16 mouse cellular contexts compared by ENCODE assay signal in the genomic region with DNA sequence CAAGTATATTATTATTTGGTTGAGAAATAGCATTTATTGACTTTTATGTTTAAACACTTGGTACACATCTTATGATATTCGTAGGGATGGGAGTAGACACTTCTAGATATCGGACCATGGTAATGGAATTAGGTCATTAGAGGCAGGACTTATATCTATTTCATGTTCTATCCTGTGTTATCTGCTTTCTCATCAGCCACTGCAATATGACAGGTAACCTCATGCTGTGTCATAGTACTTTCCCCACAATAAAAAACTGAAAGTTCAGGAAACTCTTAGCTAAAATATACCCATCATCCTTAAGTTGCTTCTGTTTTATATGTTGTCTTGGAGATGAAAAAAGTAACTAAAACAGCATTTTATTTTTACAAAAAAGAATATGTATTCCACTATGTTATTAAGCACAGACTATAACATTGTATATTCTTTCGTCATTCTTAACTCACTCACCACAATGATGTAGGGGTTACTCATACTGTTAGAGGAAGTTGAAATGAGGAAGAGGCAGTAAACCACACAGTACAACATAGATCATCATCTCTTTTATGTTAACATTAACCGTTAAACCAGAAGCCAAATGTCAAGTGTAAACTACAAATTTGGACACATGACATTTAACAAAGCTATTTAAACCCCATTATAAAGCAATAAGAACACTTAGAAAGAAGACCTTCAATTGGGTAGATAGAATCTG.
DNase-seq lines count a peak whose midpoint lies in the region; ATAC-seq and TF ChIP-seq lines count a peak whose summit lies in the region.
"Had no signal": no experiment of that assay in that cellular context is flagged by ENCODE, and none has a peak within 500 bp of the region (broad histone marks: within the 10 kb centered on the region; RNA-seq: fewer than 3 reads in every experiment).

No protein-coding gene starts in this region.

- TF ChIP-seq POLR2A in heart, adult 2 months (IDR thresholded peaks at IDR 0.05; ENCODE audit: insufficient read depth, low read depth, low read length), result no peak

- H3K27ac ChIP-seq in heart, adult 2 months, result no peak overlapping the region
- H3K27ac ChIP-seq in forebrain, embryonic 11.5 days (ENCODE audit: low read depth, low read length), result no peak overlapping the region
- H3K27ac ChIP-seq: embryonic facial prominence, embryonic 12.5 days; heart, embryonic 13.5 days had no signal

- intact Hi-C loops in heart, adult 2 months (cut with DNase I), result no loop called here
- intact Hi-C loops in left cerebral cortex, postnatal 36 days (cut with DNase I), result no loop called here

- no peaks in the 10 kb centered on the region for H3K36me3 ChIP-seq in heart, adult 2 months (ENCODE audit: control insufficient read depth, insufficient read depth, low read length)
- H3K36me3 ChIP-seq in forebrain, embryonic 11.5 days (ENCODE audit: control insufficient read depth, insufficient read depth, low read length), result no peaks in the 10 kb centered on the region
- H3K36me3 ChIP-seq: embryonic facial prominence, embryonic 12.5 days; heart, embryonic 13.5 days had no signal

- no peak overlapping the region for H3K9ac ChIP-seq in heart, adult 2 months (ENCODE audit: low read depth, low read length)
- H3K9ac ChIP-seq in forebrain, embryonic 11.5 days (ENCODE audit: low read length), result no peak overlapping the region
- H3K9ac ChIP-seq: embryonic facial prominence, embryonic 12.5 days; heart, embryonic 13.5 days had no signal

- H3K4me1 ChIP-seq in heart, adult 2 months (ENCODE audit: control insufficient read depth, insufficient read depth, low read length), result no peaks in the 10 kb centered on the region
- no peaks in the 10 kb centered on the region for H3K4me1 ChIP-seq in forebrain, embryonic 11.5 days (replicated peaks; ENCODE audit: control insufficient read depth, insufficient read depth, low read length)
- H3K4me1 ChIP-seq: embryonic facial prominence, embryonic 12.5 days; heart, embryonic 13.5 days had no signal

- peak; percentile 5 for DNase-seq in heart, adult 8-10 months (ENCODE audit: low spot score)
- no peak for DNase-seq in heart, adult 2 months
- peak; percentile 8 for DNase-seq in CD4-positive helper T cell, adult 2 months (ENCODE audit: low read depth, low spot score)
- no peak for DNase-seq in gastrocnemius, postnatal 25 days
- no peak for DNase-seq in left cerebral cortex, postnatal 36 days (ENCODE audit: low spot score in 2 of 2)
- no peak for DNase-seq in forebrain, embryonic 11.5 days (ENCODE audit: low spot score)
- DNase-seq: adrenal gland, postnatal 10 days; cerebellum, adult 9-11 months; gastrocnemius, postnatal 14 days; lung, postnatal 4 days; retina, postnatal 1 day; thymus, adult 2 months had no signal

- no peaks in the 10 kb centered on the region for H3K27me3 ChIP-seq in heart, adult 2 months (ENCODE audit: control insufficient read depth, insufficient read depth, low read length)
- H3K27me3 ChIP-seq in forebrain, embryonic 11.5 days (ENCODE audit: control insufficient read depth, insufficient read depth, low read length), result no peaks in the 10 kb centered on the region
- H3K27me3 ChIP-seq: embryonic facial prominence, embryonic 12.5 days; heart, embryonic 13.5 days had no signal

- H3K4me3 ChIP-seq in heart, adult 2 months, result no peak overlapping the region
- H3K4me3 ChIP-seq in forebrain, embryonic 11.5 days (ENCODE audit: low read depth, low read length), result no peak overlapping the region
- H3K4me3 ChIP-seq: embryonic facial prominence, embryonic 12.5 days; heart, embryonic 13.5 days had no signal

- peak; percentile 95 for ATAC-seq in granulocyte monocyte progenitor cell, adult 5-6 weeks (replicated peaks; ENCODE audit: poor library complexity, severe bottlenecking)
- ATAC-seq in megakaryocyte-erythroid progenitor cell, adult 5-6 weeks (replicated peaks; ENCODE audit: low FRiP score, low TSS enrichment, poor library complexity, severe bottlenecking), result peak; percentile 84
- no peak for ATAC-seq in forebrain, embryonic 11.5 days (replicated peaks; ENCODE audit: low FRiP score)

- no peaks in the 10 kb centered on the region for H3K9me3 ChIP-seq in forebrain, embryonic 11.5 days (ENCODE audit: control insufficient read depth, low read length)
- H3K9me3 ChIP-seq: embryonic facial prominence, embryonic 12.5 days; heart, embryonic 13.5 days had no signal

- no peak overlapping the region for H3K4me2 ChIP-seq in forebrain, embryonic 11.5 days (ENCODE audit: low read depth, low read length, severe bottlenecking)
- H3K4me2 ChIP-seq: embryonic facial prominence, embryonic 12.5 days; heart, embryonic 13.5 days had no signal

- no peak for TF ChIP-seq CTCF in heart, adult 2 months (IDR thresholded peaks at IDR 0.05)

- no peak for TF ChIP-seq EP300 in heart, adult 2 months (IDR thresholded peaks at IDR 0.05; ENCODE audit: insufficient read depth, low read depth, low read length)

- WGBS in heart, adult 2 months, result 72% methylated on average over 4 of the region's 4 CpGs
- 86% methylated on average over 4 of the region's 4 CpGs for WGBS in forebrain, embryonic 11.5 days

- H3K79me2 ChIP-seq in heart, adult 2 months (replicated peaks; ENCODE audit: control insufficient read depth, insufficient read depth, low read length), result no peaks in the 10 kb centered on the region

Comparison
In these comparisons a context has a peak if more than half of its experiments do, and no peak if none do; other contexts are left out.
1. DNase-seq: peak in heart, adult 8-10 months (single experiment) and CD4-positive helper T cell, adult 2 months (single experiment); none in heart, adult 2 months (0 of 2), gastrocnemius, postnatal 25 days (single experiment), left cerebral cortex, postnatal 36 days (0 of 2) and forebrain, embryonic 11.5 days (single experiment).